Mouse (Mus musculus): ENCODE data around the gene Tmcc1. TPM values are rescaled to one million over a fixed set of nuclear protein-coding genes. Genes with fewer than 3 reads are reported as not detected.

Gene Tmcc1
- polyA plus RNA-seq, 1 experiment, result 11.3 TPM

DNA sequence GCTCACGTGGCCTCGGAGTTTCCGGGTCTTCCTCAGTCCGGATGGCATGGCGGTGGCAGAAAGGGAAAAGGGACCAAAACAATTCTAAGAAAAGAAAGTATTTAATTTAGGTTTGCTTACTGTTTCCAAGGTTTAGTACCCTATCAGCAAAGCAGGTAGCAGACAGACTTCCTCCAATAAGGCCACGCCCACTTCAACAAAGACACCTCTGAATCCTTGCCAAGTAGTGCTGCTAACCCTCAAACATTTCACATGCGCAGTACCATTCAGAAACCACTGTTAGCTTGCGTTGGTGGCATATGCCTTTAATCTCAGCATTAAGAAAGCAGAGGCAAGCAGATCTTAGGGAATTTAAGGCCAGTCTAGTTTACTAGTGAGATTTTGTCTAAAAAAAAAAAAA lies 2.5 kb upstream of the Tmcc1 start:
- Histone ChIP-seq H3ac (ENCODE audit: control insufficient read depth, insufficient read length, low read depth) (no peak overlapping the region), H3K36me3 (ENCODE audit: control insufficient read depth, insufficient read depth) (no peaks in the 10 kb centered on the region), H3K27me3 (ENCODE audit: control insufficient read depth, insufficient read depth, insufficient read length) (no peaks in the 10 kb centered on the region), H3K79me2 (ENCODE audit: control insufficient read depth, insufficient read depth) (peaks cover 22% of the 10 kb centered on the region), H3K79me3 (ENCODE audit: low read depth) (peaks cover 10% of the 10 kb centered on the region), H3K4me3 (ENCODE audit: insufficient read depth, poor library complexity, severe bottlenecking) (no peak overlapping the region)
- TF ChIP-seq FOSL1 (IDR thresholded peaks at IDR 0.05; ENCODE audit: insufficient read depth, low read length, poor library complexity, severe bottlenecking), result no peak
- TF ChIP-seq MYOG (IDR thresholded peaks at IDR 0.05; ENCODE audit: control insufficient read depth, extremely low read depth, insufficient read length), result no peak
- TF ChIP-seq CTCF (IDR thresholded peaks at IDR 0.05; ENCODE audit: control insufficient read depth, insufficient read depth, insufficient read length), result no peak
- TF ChIP-seq USF1 (IDR thresholded peaks at IDR 0.05; ENCODE audit: low read depth), result no peak
- TF ChIP-seq MYOD1 (IDR thresholded peaks at IDR 0.05; ENCODE audit: control insufficient read depth, insufficient read length, low read depth), result no peak
- TF ChIP-seq CEBPB (IDR thresholded peaks at IDR 0.05; ENCODE audit: low read depth), result no peak

DNA sequence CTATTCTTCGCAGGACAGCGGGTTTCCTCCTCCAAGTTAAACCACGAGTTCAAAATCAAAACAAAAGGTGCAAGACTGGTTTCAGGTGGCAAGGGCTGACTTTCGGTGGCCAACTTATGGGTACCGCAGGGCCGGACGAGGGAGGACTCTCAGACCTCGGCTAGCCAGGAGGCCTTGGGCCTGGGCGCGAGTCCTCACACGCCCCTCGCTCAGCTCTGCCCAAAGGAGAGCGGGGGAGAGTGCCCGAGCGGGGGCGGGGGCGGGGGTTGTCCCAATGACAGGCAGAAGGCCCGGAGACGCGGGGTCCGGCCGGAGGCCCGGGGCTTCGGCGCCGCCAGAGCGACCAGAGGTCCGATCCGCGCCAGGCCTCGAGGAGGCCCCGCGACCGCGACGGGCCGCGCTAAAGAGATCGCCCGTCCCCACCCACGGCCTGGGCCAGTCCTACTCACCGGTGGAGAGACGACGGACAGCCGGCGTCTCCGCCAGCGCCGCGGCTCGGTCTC lies 426 bp downstream of the Tmcc1 start:
- H3K4me3 ChIP-seq (ENCODE audit: insufficient read depth, poor library complexity, severe bottlenecking), result peak overlapping the region; percentile 89
- peaks cover 41% of the 10 kb centered on the region for H3K79me2 ChIP-seq (ENCODE audit: control insufficient read depth, insufficient read depth)
- H3ac ChIP-seq (ENCODE audit: control insufficient read depth, insufficient read length, low read depth), result peak overlapping the region; percentile 89
- H3K27me3 ChIP-seq (ENCODE audit: control insufficient read depth, insufficient read depth, insufficient read length), result no peaks in the 10 kb centered on the region
- H3K79me3 ChIP-seq (ENCODE audit: low read depth), result peaks cover 18% of the 10 kb centered on the region
- no peaks in the 10 kb centered on the region for H3K36me3 ChIP-seq (ENCODE audit: control insufficient read depth, insufficient read depth)
- no peak for TF ChIP-seq CEBPB (IDR thresholded peaks at IDR 0.05; ENCODE audit: low read depth)
- TF ChIP-seq FOSL1 (IDR thresholded peaks at IDR 0.05; ENCODE audit: insufficient read depth, low read length, poor library complexity, severe bottlenecking), result no peak
- no peak for TF ChIP-seq USF1 (IDR thresholded peaks at IDR 0.05; ENCODE audit: low read depth)
- TF ChIP-seq MYOD1 (IDR thresholded peaks at IDR 0.05; ENCODE audit: control insufficient read depth, insufficient read length, low read depth), result no peak
- no peak for TF ChIP-seq CTCF (IDR thresholded peaks at IDR 0.05; ENCODE audit: control insufficient read depth, insufficient read depth, insufficient read length)
- no peak for TF ChIP-seq MAX (IDR thresholded peaks at IDR 0.05)
- TF ChIP-seq MYOG (IDR thresholded peaks at IDR 0.05; ENCODE audit: control insufficient read depth, extremely low read depth, insufficient read length), result no peak

DNA sequence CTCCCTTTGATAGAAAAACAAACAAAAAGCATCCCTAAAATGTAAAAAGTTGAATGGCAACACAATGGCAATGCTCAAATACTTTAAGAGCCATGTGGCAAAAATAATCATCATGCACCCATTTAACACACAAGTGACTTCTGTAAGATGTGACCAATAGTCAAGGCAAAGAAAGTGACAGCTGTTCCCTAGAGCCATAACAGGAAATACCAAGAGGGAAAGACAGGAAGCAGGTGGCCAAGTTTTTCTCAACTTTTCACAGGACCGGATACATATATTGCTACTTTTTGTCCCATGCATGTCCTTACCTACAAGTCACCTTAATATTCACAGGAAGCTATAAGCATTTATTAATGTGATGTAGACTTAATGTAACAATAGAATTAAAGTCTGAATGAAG lies 3.9 kb downstream of the Tmcc1 start:
- Histone ChIP-seq H3K4me3 (ENCODE audit: insufficient read depth, poor library complexity, severe bottlenecking) (no peak overlapping the region), H3K27me3 (ENCODE audit: control insufficient read depth, insufficient read depth, insufficient read length) (no peaks in the 10 kb centered on the region), H3ac (ENCODE audit: control insufficient read depth, insufficient read length, low read depth) (no peak overlapping the region), H3K36me3 (ENCODE audit: control insufficient read depth, insufficient read depth) (no peaks in the 10 kb centered on the region), H3K79me2 (ENCODE audit: control insufficient read depth, insufficient read depth) (peaks cover 69% of the 10 kb centered on the region), H3K79me3 (ENCODE audit: low read depth) (peaks cover 31% of the 10 kb centered on the region)
- no peak for TF ChIP-seq CEBPB (IDR thresholded peaks at IDR 0.05; ENCODE audit: low read depth)
- peak; percentile 29 for TF ChIP-seq MYOD1 (IDR thresholded peaks at IDR 0.05; ENCODE audit: control insufficient read depth, insufficient read length, low read depth)

DNA sequence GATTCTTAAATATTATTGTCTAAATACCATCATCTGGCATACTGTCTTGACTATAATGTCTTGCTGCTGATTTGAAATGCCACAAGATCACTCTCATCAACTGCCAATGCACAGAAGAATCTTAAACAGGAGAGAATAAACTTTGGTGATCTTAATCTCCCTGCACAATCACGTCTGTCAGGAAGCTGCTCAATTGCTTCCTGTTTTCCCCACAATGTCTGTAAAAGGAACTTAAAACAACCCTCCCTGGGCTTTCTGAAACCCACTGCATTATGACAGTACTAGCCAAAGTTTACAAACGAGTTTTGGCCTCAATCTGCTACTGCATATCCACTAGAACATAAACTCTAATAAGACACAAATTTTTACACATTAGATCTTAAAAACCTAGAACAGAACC lies 6.8 kb downstream of the Tmcc1 start:
- no peak for TF ChIP-seq USF1 (IDR thresholded peaks at IDR 0.05; ENCODE audit: low read depth)
- TF ChIP-seq MYOG (IDR thresholded peaks at IDR 0.05; ENCODE audit: control insufficient read depth, extremely low read depth, insufficient read length), result no peak
- no peak for TF ChIP-seq MYOD1 (IDR thresholded peaks at IDR 0.05; ENCODE audit: control insufficient read depth, insufficient read length, low read depth)
- no peak for TF ChIP-seq CEBPB (IDR thresholded peaks at IDR 0.05; ENCODE audit: low read depth)
- TF ChIP-seq MAX (IDR thresholded peaks at IDR 0.05), result no peak
- no peak for TF ChIP-seq CTCF (IDR thresholded peaks at IDR 0.05; ENCODE audit: control insufficient read depth, insufficient read depth, insufficient read length)
- no peak for TF ChIP-seq FOSL1 (IDR thresholded peaks at IDR 0.05; ENCODE audit: insufficient read depth, low read length, poor library complexity, severe bottlenecking)
- H3K36me3 ChIP-seq (ENCODE audit: control insufficient read depth, insufficient read depth), result peaks cover 2% of the 10 kb centered on the region
- no peaks in the 10 kb centered on the region for H3K27me3 ChIP-seq (ENCODE audit: control insufficient read depth, insufficient read depth, insufficient read length)
- no peak overlapping the region for H3K4me3 ChIP-seq (ENCODE audit: insufficient read depth, poor library complexity, severe bottlenecking)
- H3ac ChIP-seq (ENCODE audit: control insufficient read depth, insufficient read length, low read depth), result no peak overlapping the region
- peaks cover 32% of the 10 kb centered on the region for H3K79me3 ChIP-seq (ENCODE audit: low read depth)
- H3K79me2 ChIP-seq (ENCODE audit: control insufficient read depth, insufficient read depth), result peaks cover 73% of the 10 kb centered on the region

DNA sequence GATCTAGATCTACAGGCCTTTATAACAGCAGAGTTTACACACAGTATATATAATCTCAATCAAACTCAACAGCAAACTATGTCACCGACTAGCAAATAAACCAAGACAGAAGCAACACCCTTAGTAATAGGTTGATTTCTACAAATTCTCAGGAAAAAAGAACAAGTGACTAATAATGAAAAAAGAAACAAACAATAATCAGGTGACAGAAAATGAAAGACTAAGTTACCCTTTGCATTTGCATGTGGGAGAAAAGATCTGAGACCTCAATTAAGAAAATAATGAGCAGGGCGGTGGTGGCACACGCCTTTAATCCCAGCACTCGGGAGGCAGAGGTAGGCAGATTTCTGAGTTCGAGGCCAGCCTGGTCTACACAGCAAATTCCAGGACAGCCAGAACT lies 9.8 kb downstream of the Tmcc1 start:
- Histone ChIP-seq H3K79me2 (ENCODE audit: control insufficient read depth, insufficient read depth) (peaks cover 68% of the 10 kb centered on the region), H3ac (ENCODE audit: control insufficient read depth, insufficient read length, low read depth) (no peak overlapping the region), H3K27me3 (ENCODE audit: control insufficient read depth, insufficient read depth, insufficient read length) (no peaks in the 10 kb centered on the region), H3K4me3 (ENCODE audit: insufficient read depth, poor library complexity, severe bottlenecking) (no peak overlapping the region), H3K36me3 (ENCODE audit: control insufficient read depth, insufficient read depth) (peaks cover 2% of the 10 kb centered on the region), H3K79me3 (ENCODE audit: low read depth) (peaks cover 28% of the 10 kb centered on the region)
- TF ChIP-seq CEBPB (IDR thresholded peaks at IDR 0.05; ENCODE audit: low read depth) (no peak), CTCF (IDR thresholded peaks at IDR 0.05; ENCODE audit: control insufficient read depth, insufficient read depth, insufficient read length) (no peak), USF1 (IDR thresholded peaks at IDR 0.05; ENCODE audit: low read depth) (no peak), FOSL1 (IDR thresholded peaks at IDR 0.05; ENCODE audit: insufficient read depth, low read length, poor library complexity, severe bottlenecking) (no peak), MAX (IDR thresholded peaks at IDR 0.05) (no peak), MYOD1 (IDR thresholded peaks at IDR 0.05; ENCODE audit: control insufficient read depth, insufficient read length, low read depth) (no peak)

DNA sequence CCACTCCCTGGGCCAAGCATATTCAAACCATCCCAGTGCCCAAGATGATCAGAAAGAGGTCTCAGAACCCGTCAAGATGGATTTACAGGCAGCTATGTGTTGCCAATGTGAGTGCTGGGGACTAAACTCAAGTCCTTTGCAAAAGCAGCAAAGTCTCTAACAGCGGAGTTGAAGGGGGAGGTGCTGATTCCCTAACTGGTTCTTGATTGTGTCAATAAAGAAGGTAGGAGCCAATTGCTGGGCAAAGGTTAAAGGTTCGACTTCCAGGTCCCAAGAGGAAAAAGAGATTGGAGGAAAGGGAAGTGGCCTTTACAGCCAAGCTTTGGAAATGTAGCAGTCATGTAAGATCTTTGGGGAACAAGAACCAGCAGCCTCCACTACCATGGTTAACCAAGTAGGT lies 12.6 kb downstream of the Tmcc1 start:
- no peak overlapping the region for H3ac ChIP-seq (ENCODE audit: control insufficient read depth, insufficient read length, low read depth)
- peaks cover 8% of the 10 kb centered on the region for H3K36me3 ChIP-seq (ENCODE audit: control insufficient read depth, insufficient read depth)
- H3K79me3 ChIP-seq (ENCODE audit: low read depth), result peaks cover 13% of the 10 kb centered on the region
- TF ChIP-seq FOSL1 (IDR thresholded peaks at IDR 0.05; ENCODE audit: insufficient read depth, low read length, poor library complexity, severe bottlenecking) (no peak), CEBPB (IDR thresholded peaks at IDR 0.05; ENCODE audit: low read depth) (no peak), MYOD1 (IDR thresholded peaks at IDR 0.05; ENCODE audit: control insufficient read depth, insufficient read length, low read depth) (no peak), MAX (IDR thresholded peaks at IDR 0.05) (no peak), CTCF (IDR thresholded peaks at IDR 0.05; ENCODE audit: control insufficient read depth, insufficient read depth, insufficient read length) (no peak), USF1 (IDR thresholded peaks at IDR 0.05; ENCODE audit: low read depth) (no peak), MYOG (IDR thresholded peaks at IDR 0.05; ENCODE audit: control insufficient read depth, extremely low read depth, insufficient read length) (no peak)
- no peak overlapping the region for H3K4me3 ChIP-seq (ENCODE audit: insufficient read depth, poor library complexity, severe bottlenecking)
- peaks cover 43% of the 10 kb centered on the region for H3K79me2 ChIP-seq (ENCODE audit: control insufficient read depth, insufficient read depth)
- H3K27me3 ChIP-seq (ENCODE audit: control insufficient read depth, insufficient read depth, insufficient read length), result no peaks in the 10 kb centered on the region

Measured in C2C12 (cell line).